Mouse (Mus musculus) limb, embryonic 15.5 days (tissue): ENCODE data around the gene Ptpra. TPM values are rescaled to one million over a fixed set of nuclear protein-coding genes. Genes with fewer than 3 reads are reported as not detected.

Source experiments
- ATAC-seq: fragments of 200-750 bp; cut with Nextera tagmentation; 2 replicates; pipeline ENCODE4 v1.8.0; 2017; ENCODE audit warnings: low read depth, moderate TSS enrichment; ENCODE audit not compliant: insufficient number of reproducible peaks, low FRiP score, low TSS enrichment
- H3K27ac ChIP-seq: fragments of 300-500 bp; sonication (generic); 2 replicates; pipeline ENCODE4 v1.5.1; 2015; ENCODE audit warnings: moderate library complexity, mild to moderate bottlenecking, inconsistent platforms
- H3K27me3 ChIP-seq: fragments of 300-500 bp; sonication (generic); 2 replicates; pipeline ENCODE4 v1.6.1; 2015; ENCODE audit warnings: inconsistent platforms
- H3K36me3 ChIP-seq: fragments of 300-500 bp; sonication (generic); 2 replicates; pipeline ENCODE4 v1.6.1; 2015; ENCODE audit warnings: inconsistent platforms
- H3K4me1 ChIP-seq: fragments of 300-500 bp; sonication (generic); 2 replicates; pipeline ENCODE4 v1.6.1; 2015; ENCODE audit warnings: inconsistent platforms
- H3K4me2 ChIP-seq: fragments of 300-500 bp; sonication (generic); 2 replicates; pipeline ENCODE4 v1.6.1; 2015; ENCODE audit warnings: mild to moderate bottlenecking, inconsistent platforms
- H3K4me3 ChIP-seq: fragments of 300-500 bp; sonication (generic); 2 replicates; pipeline ENCODE4 v1.5.1; 2015; ENCODE audit warnings: mild to moderate bottlenecking, inconsistent platforms
- H3K9ac ChIP-seq: fragments of 300-500 bp; sonication (generic); 2 replicates; pipeline ENCODE4 v1.6.1; 2015; ENCODE audit warnings: inconsistent platforms
- H3K9me3 ChIP-seq: fragments of 300-500 bp; sonication (generic); 2 replicates; pipeline ENCODE4 v1.6.1; 2016; ENCODE audit warnings: inconsistent platforms
- WGBS: fragments of 180-500 bp; shearing (Covaris S2); methylation state at CpG from one replicate; pipeline ENCODE4 v1.1.7; 2015; 5-methylcytosine and 5-hydroxymethylcytosine counted together
- polyA plus RNA-seq: library from polyadenylated mRNA; unstranded; fragments of >200 nt; fragmentation: Nextera tagmentation; extraction: Ambion mirVana; gene quantifications from 2 replicates; pipeline ENCODE4 v1.2.1, GENCODE M21; 2015

Gene Ptpra
- polyA plus RNA-seq, 1 experiment from 2014 or later = 106 TPM

- Histone ChIP-seq H3K4me3 (no peak overlapping the region), H3K27ac (no peak overlapping the region), H3K9me3 (no peaks in the 10 kb centered on the region), H3K9ac (no peak overlapping the region), H3K4me2 (no peak overlapping the region), H3K36me3 (no peaks in the 10 kb centered on the region), H3K27me3 (peaks cover 42% of the 10 kb centered on the region), H3K4me1 (peaks cover 18% of the 10 kb centered on the region)
- 84% methylated on average over 10 of the region's 10 CpGs for WGBS
- ATAC-seq = no peak
These were observed 134.0 kb downstream of the Ptpra start for GRCm38 (mm10) chr2:130583902-130584560.

GRCm38 (mm10) chr2:130586016-130586415 lies 135.9 kb downstream of the Ptpra start:
- Histone ChIP-seq H3K4me2 (no peak overlapping the region), H3K9ac (no peak overlapping the region), H3K27ac (no peak overlapping the region), H3K9me3 (no peaks in the 10 kb centered on the region), H3K4me3 (no peak overlapping the region), H3K36me3 (peaks cover 6% of the 10 kb centered on the region), H3K4me1 (peaks cover 8% of the 10 kb centered on the region), H3K27me3 (peaks cover 22% of the 10 kb centered on the region)
- WGBS = 82% methylated on average over 6 of the region's 6 CpGs
- no peak for ATAC-seq

- Histone ChIP-seq H3K27me3 (no peaks in the 10 kb centered on the region), H3K36me3 (peaks cover 14% of the 10 kb centered on the region), H3K9me3 (no peaks in the 10 kb centered on the region), H3K27ac (no peak overlapping the region), H3K4me3 (no peak overlapping the region), H3K4me2 (no peak overlapping the region), H3K9ac (no peak overlapping the region), H3K4me1 (0 out of 2 replicates have a peak, but pooled peaks cover 5% of the 10 kb centered on the region)
- WGBS = 74% methylated on average over 2 of the region's 2 CpGs
- ATAC-seq = no peak
These were observed 138.3 kb downstream of the Ptpra start for GRCm38 (mm10) chr2:130588373-130588772.

GRCm38 (mm10) chr2:130589157-130589556 lies 139.1 kb downstream of the Ptpra start:
- no peak overlapping the region for H3K9ac ChIP-seq
- no peaks in the 10 kb centered on the region for H3K27me3 ChIP-seq
- H3K36me3 ChIP-seq = peaks cover 17% of the 10 kb centered on the region
- no peaks in the 10 kb centered on the region for H3K9me3 ChIP-seq
- no peak overlapping the region for H3K4me2 ChIP-seq
- no peak overlapping the region for H3K27ac ChIP-seq
- H3K4me3 ChIP-seq = no peak overlapping the region
- WGBS = 72% methylated on average over 4 of the region's 4 CpGs
- 0 out of 2 replicates have a peak, but pooled peaks cover 5% of the 10 kb centered on the region for H3K4me1 ChIP-seq
- ATAC-seq = no peak

GRCm38 (mm10) chr2:130589761-130590160 lies 139.7 kb downstream of the Ptpra start:
- 84% methylated on average over 2 of the region's 2 CpGs for WGBS
- no peak overlapping the region for H3K4me3 ChIP-seq
- 0 out of 2 replicates have a peak, but pooled peaks cover 5% of the 10 kb centered on the region for H3K4me1 ChIP-seq
- H3K4me2 ChIP-seq = no peak overlapping the region
- no peaks in the 10 kb centered on the region for H3K27me3 ChIP-seq
- no peak overlapping the region for H3K9ac ChIP-seq
- no peak for ATAC-seq
- peaks cover 21% of the 10 kb centered on the region for H3K36me3 ChIP-seq
- no peak overlapping the region for H3K27ac ChIP-seq
- H3K9me3 ChIP-seq = no peaks in the 10 kb centered on the region

- Histone ChIP-seq H3K36me3 (peaks cover 33% of the 10 kb centered on the region), H3K9me3 (no peaks in the 10 kb centered on the region), H3K9ac (no peak overlapping the region), H3K27me3 (no peaks in the 10 kb centered on the region), H3K4me2 (no peak overlapping the region), H3K4me3 (no peak overlapping the region), H3K4me1 (0 out of 2 replicates have a peak, but pooled peaks cover 5% of the 10 kb centered on the region), H3K27ac (no peak overlapping the region)
- ATAC-seq = no peak
- WGBS = 93% methylated on average over 2 of the region's 2 CpGs
These were observed 140.9 kb downstream of the Ptpra start for GRCm38 (mm10) chr2:130591016-130591415.

GRCm38 (mm10) chr2:130595596-130595995 lies 145.5 kb downstream of the Ptpra start:
- no peak overlapping the region for H3K27ac ChIP-seq
- ATAC-seq = no peak
- no peak overlapping the region for H3K9ac ChIP-seq
- 77% methylated on average over 1 of the region's 1 CpGs for WGBS
- no peaks in the 10 kb centered on the region for H3K4me1 ChIP-seq
- H3K27me3 ChIP-seq = no peaks in the 10 kb centered on the region
- H3K36me3 ChIP-seq = peaks cover 66% of the 10 kb centered on the region
- no peaks in the 10 kb centered on the region for H3K9me3 ChIP-seq
- H3K4me3 ChIP-seq = no peak overlapping the region
- no peak overlapping the region for H3K4me2 ChIP-seq

GRCm38 (mm10) chr2:130597601-130598010 lies 147.5 kb downstream of the Ptpra start:
- Histone ChIP-seq H3K27ac (no peak overlapping the region), H3K27me3 (no peaks in the 10 kb centered on the region), H3K4me2 (no peak overlapping the region), H3K9me3 (no peaks in the 10 kb centered on the region), H3K4me3 (no peak overlapping the region), H3K36me3 (peaks cover 66% of the 10 kb centered on the region), H3K4me1 (no peaks in the 10 kb centered on the region), H3K9ac (no peak overlapping the region)
- no peak for ATAC-seq
- 7% methylated on average over 1 of the region's 1 CpGs for WGBS

- Histone ChIP-seq H3K4me3 (no peak overlapping the region), H3K4me2 (no peak overlapping the region), H3K9me3 (no peaks in the 10 kb centered on the region), H3K27me3 (no peaks in the 10 kb centered on the region), H3K9ac (no peak overlapping the region), H3K27ac (no peak overlapping the region), H3K4me1 (no peaks in the 10 kb centered on the region), H3K36me3 (peaks cover 67% of the 10 kb centered on the region)
- no peak for ATAC-seq
- WGBS = 74% methylated on average over 3 of the region's 3 CpGs
These were observed 148.3 kb downstream of the Ptpra start for GRCm38 (mm10) chr2:130598399-130598798.

GRCm38 (mm10) chr2:130602195-130602594 lies 152.1 kb downstream of the Ptpra start:
- Histone ChIP-seq H3K9me3 (no peaks in the 10 kb centered on the region), H3K4me1 (no peaks in the 10 kb centered on the region), H3K9ac (no peak overlapping the region), H3K4me2 (no peak overlapping the region), H3K36me3 (peaks cover 52% of the 10 kb centered on the region), H3K27ac (no peak overlapping the region), H3K27me3 (no peaks in the 10 kb centered on the region), H3K4me3 (no peak overlapping the region)
- whole genome bisulfite sequencing = 82% methylated on average over 4 of the region's 4 CpGs
- no peak for ATAC-seq
